ENCODE assay signal across 8 mouse cellular contexts in the genomic region with DNA sequence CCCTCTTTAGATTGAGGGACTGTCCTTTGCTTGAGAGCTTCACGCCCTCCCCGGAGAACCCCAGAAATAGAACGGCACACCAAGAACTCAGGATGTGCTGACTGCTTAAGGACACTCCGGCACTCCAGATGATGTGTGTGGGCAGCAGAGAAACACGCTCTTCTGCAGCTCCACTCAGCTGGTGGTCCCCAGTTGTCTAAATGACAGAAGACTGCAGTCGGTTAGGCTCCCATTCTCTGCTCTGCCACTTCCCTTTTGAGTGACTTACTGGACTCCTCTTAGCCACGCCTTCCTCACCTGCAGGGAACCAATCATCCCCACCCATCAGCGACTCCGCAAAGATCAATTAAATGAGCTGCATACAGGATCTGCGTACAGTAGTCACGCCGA. TPM values are rescaled to one million over a fixed set of nuclear protein-coding genes. Genes with fewer than 3 reads are reported as not detected.
DNase-seq lines count a peak whose midpoint lies in the region; ATAC-seq lines count a peak whose summit lies in the region.

No protein-coding gene starts in this region.

- intact Hi-C loops in gastrocnemius, postnatal 36 days (cut with DNase I): no loop called here

- no peaks in the 10 kb centered on the region for H3K36me3 ChIP-seq in erythroblast, embryonic 14.5 days (ENCODE audit: control insufficient read depth)
- H3K36me3 ChIP-seq in midbrain, embryonic 13.5 days: no peaks in the 10 kb centered on the region
- H3K36me3 ChIP-seq in midbrain, embryonic 11.5 days (ENCODE audit: control insufficient read depth, insufficient read depth, low read length): no peaks in the 10 kb centered on the region
- H3K36me3 ChIP-seq in limb, embryonic 13.5 days: no peaks in the 10 kb centered on the region
- no peaks in the 10 kb centered on the region for H3K36me3 ChIP-seq in stomach, embryonic 15.5 days

- H3K27ac ChIP-seq in midbrain, embryonic 13.5 days: no peak overlapping the region
- no peak overlapping the region for H3K27ac ChIP-seq in midbrain, embryonic 11.5 days (ENCODE audit: low read depth, low read length)
- no peak overlapping the region for H3K27ac ChIP-seq in limb, embryonic 13.5 days
- no peak overlapping the region for H3K27ac ChIP-seq in stomach, embryonic 15.5 days

- peaks cover 77% of the 10 kb centered on the region for H3K4me1 ChIP-seq in erythroblast, embryonic 14.5 days (ENCODE audit: control insufficient read depth)
- peaks cover 6% of the 10 kb centered on the region for H3K4me1 ChIP-seq in midbrain, embryonic 13.5 days (replicated peaks)
- H3K4me1 ChIP-seq in midbrain, embryonic 11.5 days (ENCODE audit: control insufficient read depth, insufficient read depth, low read length): no peaks in the 10 kb centered on the region
- peaks cover 5% of the 10 kb centered on the region for H3K4me1 ChIP-seq in limb, embryonic 13.5 days
- 0 out of 2 replicates have a peak, but pooled peaks cover 6% of the 10 kb centered on the region for H3K4me1 ChIP-seq in stomach, embryonic 15.5 days

- peak overlapping the region; percentile 32 for H3K4me2 ChIP-seq in midbrain, embryonic 13.5 days (replicated peaks)
- H3K4me2 ChIP-seq in midbrain, embryonic 11.5 days: no peak overlapping the region
- peak overlapping the region; percentile 40 for H3K4me2 ChIP-seq in limb, embryonic 13.5 days (replicated peaks)
- H3K4me2 ChIP-seq in stomach, embryonic 15.5 days: peak overlapping the region; percentile 32; the same call in 1 of the 2 replicates

- H3K4me3 ChIP-seq in erythroblast, embryonic 14.5 days (replicated peaks): peak overlapping the region; percentile 25
- H3K4me3 ChIP-seq in midbrain, embryonic 13.5 days (replicated peaks): no peak overlapping the region
- no peak overlapping the region for H3K4me3 ChIP-seq in midbrain, embryonic 11.5 days (ENCODE audit: low read depth, low read length)
- H3K4me3 ChIP-seq in limb, embryonic 13.5 days: no peak overlapping the region
- H3K4me3 ChIP-seq in stomach, embryonic 15.5 days (replicated peaks): 0 out of 2 replicates have a peak overlapping the region, but pooled peaks have one; percentile 0

- no peak overlapping the region for H3K9ac ChIP-seq in midbrain, embryonic 13.5 days (replicated peaks)
- H3K9ac ChIP-seq in midbrain, embryonic 11.5 days (ENCODE audit: low read length): no peak overlapping the region
- H3K9ac ChIP-seq in limb, embryonic 13.5 days: no peak overlapping the region
- H3K9ac ChIP-seq in stomach, embryonic 15.5 days: no peak overlapping the region

- peaks cover 32% of the 10 kb centered on the region for H3K27me3 ChIP-seq in erythroblast, embryonic 14.5 days (ENCODE audit: control insufficient read depth)
- H3K27me3 ChIP-seq in midbrain, embryonic 13.5 days: no peaks in the 10 kb centered on the region
- no peaks in the 10 kb centered on the region for H3K27me3 ChIP-seq in midbrain, embryonic 11.5 days (ENCODE audit: control insufficient read depth, insufficient read depth, low read length)
- H3K27me3 ChIP-seq in limb, embryonic 13.5 days: peaks cover 7% of the 10 kb centered on the region; the same call in 1 of the 2 replicates
- H3K27me3 ChIP-seq in stomach, embryonic 15.5 days (replicated peaks): no peaks in the 10 kb centered on the region

- no peaks in the 10 kb centered on the region for H3K9me3 ChIP-seq in erythroblast, embryonic 14.5 days (ENCODE audit: control insufficient read depth, low read length)
- no peaks in the 10 kb centered on the region for H3K9me3 ChIP-seq in midbrain, embryonic 13.5 days
- H3K9me3 ChIP-seq in midbrain, embryonic 11.5 days (ENCODE audit: control insufficient read depth, low read length): no peaks in the 10 kb centered on the region
- no peaks in the 10 kb centered on the region for H3K9me3 ChIP-seq in limb, embryonic 13.5 days
- no peaks in the 10 kb centered on the region for H3K9me3 ChIP-seq in stomach, embryonic 15.5 days

- no peak for ATAC-seq in erythroblast, adult 5-6 weeks (replicated peaks; ENCODE audit: low FRiP score, poor library complexity, severe bottlenecking)
- ATAC-seq in midbrain, embryonic 13.5 days: peak; percentile 27; the same call in 1 of the 2 replicates
- no peak for ATAC-seq in midbrain, embryonic 11.5 days (ENCODE audit: low FRiP score)
- no peak for ATAC-seq in limb, embryonic 13.5 days (ENCODE audit: low FRiP score, low read depth)
- no peak for ATAC-seq in stomach, embryonic 15.5 days (ENCODE audit: insufficient read depth, low FRiP score, low read depth)

- WGBS in midbrain, embryonic 13.5 days: 39% methylated on average over 12 of the region's 12 CpGs
- 36% methylated on average over 12 of the region's 12 CpGs for WGBS in midbrain, embryonic 11.5 days
- 42% methylated on average over 12 of the region's 12 CpGs for WGBS in limb, embryonic 13.5 days
- 31% methylated on average over 12 of the region's 12 CpGs for WGBS in stomach, embryonic 15.5 days

- DNase-seq in midbrain, embryonic 11.5 days (ENCODE audit: low spot score, missing footprints): no peak
- no peak for DNase-seq in cerebellum, postnatal 36 days
- DNase-seq in gastrocnemius, postnatal 36 days: no peak

RNA-seq across cellular contexts. Expression of gene Ociad2, which starts 18.9 kb away (rescaled TPM):
- not detected in 2 replicates for polyA plus RNA-seq in erythroblast, embryonic 14.5 days (2012)
- not detected in 2 replicates for total RNA-seq in erythroblast, adult 5-6 weeks (2015; ENCODE audit: low replicate concordance)
- not detected in 2 replicates for total RNA-seq in erythroblast, adult 5-6 weeks (2017; ENCODE audit: low replicate concordance)
- polyA plus RNA-seq in midbrain, embryonic 13.5 days (2015; fragmentation: Nextera tagmentation; extraction: Ambion mirVana): 22.8 and 24.5 TPM in 2 replicates
- polyA plus RNA-seq in midbrain, embryonic 11.5 days (2014; fragmentation: Nextera tagmentation; extraction: Ambion mirVana): 13.5 and 15.5 TPM in 2 replicates
- polyA plus RNA-seq in limb, embryonic 13.5 days (2015; fragmentation: Nextera tagmentation; extraction: Ambion mirVana): 9.9 and 10.5 TPM in 2 replicates
- polyA plus RNA-seq in stomach, embryonic 15.5 days (2015; fragmentation: Nextera tagmentation; extraction: Ambion mirVana): 86.6 and 96.5 TPM in 2 replicates
- total RNA-seq in gastrocnemius, postnatal 36 days (2021): 10 to 100 TPM; 48.8 to 50.9 TPM

RNA-seq across cellular contexts. Expression of gene Cwh43, which starts 46.1 kb away (rescaled TPM):
- polyA plus RNA-seq in erythroblast, embryonic 14.5 days (2012): not detected in 2 replicates
- total RNA-seq in erythroblast, adult 5-6 weeks (2015; ENCODE audit: low replicate concordance): not detected in 2 replicates
- not detected in 2 replicates for total RNA-seq in erythroblast, adult 5-6 weeks (2017; ENCODE audit: low replicate concordance)
- polyA plus RNA-seq in midbrain, embryonic 13.5 days (2015; fragmentation: Nextera tagmentation; extraction: Ambion mirVana): 0.35 TPM in 1 of 2 replicates, not detected in the other
- polyA plus RNA-seq in midbrain, embryonic 11.5 days (2014; fragmentation: Nextera tagmentation; extraction: Ambion mirVana): not detected in 2 replicates
- not detected in 2 replicates for polyA plus RNA-seq in limb, embryonic 13.5 days (2015; fragmentation: Nextera tagmentation; extraction: Ambion mirVana)
- polyA plus RNA-seq in stomach, embryonic 15.5 days (2015; fragmentation: Nextera tagmentation; extraction: Ambion mirVana): 1.1 and 1.9 TPM in 2 replicates
- not detected for total RNA-seq in gastrocnemius, postnatal 36 days (2021)

Comparison
In these comparisons a context has a peak if more than half of its experiments do, and no peak if none do; other contexts are left out.
1. H3K4me3 ChIP-seq: peak in erythroblast, embryonic 14.5 days (single experiment) and stomach, embryonic 15.5 days (single experiment); none in midbrain, embryonic 13.5 days (single experiment), midbrain, embryonic 11.5 days (single experiment) and limb, embryonic 13.5 days (single experiment).
2. RNA of gene Ociad2, which starts 18.9 kb away (polyA plus RNA-seq): 86.6 to 96.5 TPM in stomach, embryonic 15.5 days, 22.8 to 24.5 TPM in midbrain, embryonic 13.5 days, 13.5 to 15.5 TPM in midbrain, embryonic 11.5 days and 9.9 to 10.5 TPM in limb, embryonic 13.5 days; not detected in erythroblast, embryonic 14.5 days; every median in the first group is over 10 times any median in the second.